Mouse (Mus musculus) bone marrow, adult 2 months (tissue): ENCODE measurements around the gene Zdhhc23.

Source experiments
- CTCF ChIP-seq: fragments of 200-500 bp; IDR thresholded peaks from 2 replicates; pipeline ENCODE4 v1.5.1; 2011; ENCODE audit warnings: low read length, control low read depth; ENCODE audit not compliant: control insufficient read depth, insufficient read depth
- POLR2A ChIP-seq: fragments of 200-500 bp; IDR thresholded peaks from 2 replicates; pipeline ENCODE4 v1.6.1; 2011; ENCODE audit warnings: low read depth, mild to moderate bottlenecking, control low read depth, low read length, borderline replicate concordance; ENCODE audit not compliant: control insufficient read depth

DNA sequence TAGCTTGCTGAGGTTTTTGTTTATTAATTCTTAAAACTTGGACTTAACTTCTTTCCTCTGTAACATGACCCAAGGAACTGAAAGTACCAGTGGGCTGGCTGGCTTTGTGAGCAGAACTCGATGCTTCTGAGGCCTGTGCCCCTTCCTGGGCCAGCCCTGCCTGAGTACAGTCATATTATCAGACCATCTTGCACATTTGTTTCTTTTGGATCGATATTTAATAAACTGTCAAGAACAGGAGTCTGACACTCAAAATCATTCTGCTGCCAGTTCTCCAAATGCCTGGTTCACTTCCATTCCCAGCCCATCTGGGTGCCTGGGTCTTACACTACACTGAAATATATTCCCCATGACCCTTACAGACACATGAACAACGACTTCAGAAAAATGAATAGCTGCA, 33.7 kb downstream of the Zdhhc23 start:
- TF ChIP-seq POLR2A (no peak), CTCF (no peak)
